10 mouse cellular contexts compared by ENCODE assay signal in genomic region chr3:128518806-128519205, GRCm38 (mm10).
A peak's percentile ranks its signal among the peaks of the same experiment; 100 is the strongest.
DNase-seq lines count a peak whose midpoint lies in the region; ATAC-seq and TF ChIP-seq lines count a peak whose summit lies in the region.
"Had no signal": no experiment of that assay in that cellular context is flagged by ENCODE, and none has a peak within 500 bp of the region (broad histone marks: within the 10 kb centered on the region; RNA-seq: fewer than 3 reads in every experiment).

No protein-coding gene starts in this region.

- no peaks in the 10 kb centered on the region for H3K4me1 ChIP-seq in midbrain, embryonic 11.5 days (ENCODE audit: control insufficient read depth, insufficient read depth, low read length)

- H3K36me3 ChIP-seq in midbrain, embryonic 11.5 days (ENCODE audit: control insufficient read depth, insufficient read depth, low read length): no peaks in the 10 kb centered on the region
- H3K36me3 ChIP-seq: midbrain, embryonic 15.5 days had no signal

- H3K4me3 ChIP-seq in layer of hippocampus, adult 2 months: no peak overlapping the region
- H3K4me3 ChIP-seq in midbrain, embryonic 11.5 days (ENCODE audit: low read depth, low read length): no peak overlapping the region
- H3K4me3 ChIP-seq: midbrain, embryonic 15.5 days had no signal

- no peak overlapping the region for H3K9ac ChIP-seq in midbrain, embryonic 11.5 days (ENCODE audit: low read length)
- H3K9ac ChIP-seq: midbrain, embryonic 15.5 days had no signal

- DNase-seq in cerebellum, postnatal 10 days: peak; percentile 42 to 49
- DNase-seq in cerebellum, adult 18-20 months: no peak
- DNase-seq in lung, postnatal 14 days: peak; percentile 7
- no peak for DNase-seq in lung, postnatal 25 days (ENCODE audit: low spot score)
- peak; percentile 52 to 65 for DNase-seq in layer of hippocampus, adult 2 months (ENCODE audit: low spot score in 2 of 2)
- DNase-seq in right cerebral cortex, postnatal 25 days: peak; percentile 5
- no peak for DNase-seq in embryo, embryonic 10 days (ENCODE audit: low spot score)
- no peak for DNase-seq in midbrain, embryonic 11.5 days (ENCODE audit: low spot score, missing footprints)
- DNase-seq: liver had no signal

- WGBS in midbrain, embryonic 11.5 days: 88% methylated on average over 4 of the region's 4 CpGs

- ATAC-seq in midbrain, embryonic 11.5 days (ENCODE audit: low FRiP score): no peak
- ATAC-seq: midbrain, embryonic 15.5 days had no signal

- no peaks in the 10 kb centered on the region for H3K27me3 ChIP-seq in midbrain, embryonic 11.5 days (ENCODE audit: control insufficient read depth, insufficient read depth, low read length)
- H3K27me3 ChIP-seq: midbrain, embryonic 15.5 days had no signal

- peak overlapping the region; percentile 88 for H3K27ac ChIP-seq in layer of hippocampus, adult 2 months
- H3K27ac ChIP-seq in midbrain, embryonic 11.5 days (ENCODE audit: low read depth, low read length): no peak overlapping the region
- H3K27ac ChIP-seq: midbrain, embryonic 15.5 days had no signal

- no peak overlapping the region for H3K4me2 ChIP-seq in midbrain, embryonic 11.5 days
- H3K4me2 ChIP-seq: midbrain, embryonic 15.5 days had no signal

- no peak for TF ChIP-seq CTCF in layer of hippocampus, adult 2 months (conservative IDR thresholded peaks at IDR 0.05)

- no peaks in the 10 kb centered on the region for H3K9me3 ChIP-seq in midbrain, embryonic 11.5 days (ENCODE audit: control insufficient read depth, low read length)
- H3K9me3 ChIP-seq: midbrain, embryonic 15.5 days had no signal

Comparison
In these comparisons a context has a peak if more than half of its experiments do, and no peak if none do; other contexts are left out.
1. DNase-seq: peak in cerebellum, postnatal 10 days (2 of 2), lung, postnatal 14 days (single experiment), layer of hippocampus, adult 2 months (2 of 2) and right cerebral cortex, postnatal 25 days (single experiment); none in cerebellum, adult 18-20 months (0 of 2), lung, postnatal 25 days (single experiment), embryo, embryonic 10 days (single experiment) and midbrain, embryonic 11.5 days (single experiment).